In genomic region chrX:72921391-72921790, GRCm38 (mm10) we compare ENCODE assay signal across 16 mouse cellular contexts.
"Had no signal": no experiment of that assay in that cellular context is flagged by ENCODE, and none has a peak within 500 bp of the region (broad histone marks: within the 10 kb centered on the region; RNA-seq: fewer than 3 reads in every experiment).

No protein-coding gene starts in this region.

- H3K9ac ChIP-seq: neural tube, embryonic 13.5 days; neural tube, embryonic 15.5 days; stomach, embryonic 15.5 days had no signal

- H3K4me1 ChIP-seq: stomach, embryonic 15.5 days had no signal

- H3K36me3 ChIP-seq: neural tube, embryonic 15.5 days; stomach, embryonic 15.5 days had no signal

- DNase-seq: retina, postnatal 1 day; right cerebral cortex, adult 18-20 months; right cerebral cortex, postnatal 14 days; right cerebral cortex, postnatal 25 days; right cerebral cortex, postnatal 4 days; spleen, adult 18-20 months; thymus, adult 18-20 months; thymus, adult 2 months; thymus, postnatal 14 days; thymus, postnatal 25 days; thymus, postnatal 36 days; thymus, postnatal 4 days had no signal

- H3K4me2 ChIP-seq: neural tube, embryonic 13.5 days; neural tube, embryonic 15.5 days; stomach, embryonic 15.5 days had no signal

- H3K9me3 ChIP-seq: neural tube, embryonic 13.5 days; neural tube, embryonic 15.5 days; stomach, embryonic 15.5 days had no signal

- H3K27ac ChIP-seq: neural tube, embryonic 13.5 days; neural tube, embryonic 15.5 days; stomach, embryonic 15.5 days; stomach, postnatal 0 days had no signal

- H3K27me3 ChIP-seq: neural tube, embryonic 13.5 days; neural tube, embryonic 15.5 days; stomach, embryonic 15.5 days had no signal

- H3K4me3 ChIP-seq: neural tube, embryonic 13.5 days; neural tube, embryonic 15.5 days; stomach, embryonic 15.5 days had no signal
